Mouse (Mus musculus) midbrain, postnatal 0 days (tissue): ENCODE results near the gene Fgf18. TPM values are rescaled to one million over a fixed set of nuclear protein-coding genes. Genes with fewer than 3 reads are reported as not detected.

ENCODE experiments used
- ATAC-seq: fragments of 200-750 bp; cut with Nextera tagmentation; 2 replicates; pipeline ENCODE4 v1.8.0; 2017; ENCODE audit warnings: moderate number of reproducible peaks, mild to moderate bottlenecking, moderate TSS enrichment, moderate library complexity; ENCODE audit not compliant: low FRiP score
- DNase-seq: peaks from one replicate; pipeline ENCODE4 v3.0.0-alpha.2; 2015; ENCODE audit warnings: low spot score
- H3K27ac ChIP-seq: fragments of 300-500 bp; sonication (generic); 2 replicates; pipeline ENCODE4 v1.5.1; 2014; ENCODE audit warnings: low read depth, mild to moderate bottlenecking, low read length, mixed read lengths
- H3K27me3 ChIP-seq: fragments of 300-500 bp; sonication (generic); 2 replicates; pipeline ENCODE4 v1.6.1; 2014; ENCODE audit warnings: low read length, control low read depth, mixed read lengths; ENCODE audit not compliant: insufficient read depth
- H3K36me3 ChIP-seq: fragments of 300-500 bp; sonication (generic); 2 replicates; pipeline ENCODE4 v1.6.1; 2014; ENCODE audit warnings: low read length, control low read depth, mixed read lengths; ENCODE audit not compliant: insufficient read depth
- H3K4me1 ChIP-seq: fragments of 300-500 bp; sonication (generic); 2 replicates; pipeline ENCODE4 v1.6.1; 2014; ENCODE audit warnings: mild to moderate bottlenecking, control low read depth, antibody characterized with exemption, low read length, mixed read lengths; ENCODE audit not compliant: insufficient read depth
- H3K4me2 ChIP-seq: fragments of 300-500 bp; sonication (generic); 2 replicates; pipeline ENCODE4 v1.6.1; 2014; ENCODE audit warnings: low read depth, mild to moderate bottlenecking, low read length, mixed read lengths; ENCODE audit not compliant: poor library complexity, severe bottlenecking
- H3K4me3 ChIP-seq: fragments of 300-500 bp; sonication (generic); 2 replicates; pipeline ENCODE4 v1.5.1; 2014; ENCODE audit warnings: low read depth, mild to moderate bottlenecking, low read length, moderate library complexity
- H3K9ac ChIP-seq: fragments of 300-500 bp; sonication (generic); replicated peaks from 2 replicates; pipeline ENCODE4 v1.6.1; 2014; ENCODE audit warnings: mild to moderate bottlenecking, low read length, moderate library complexity, mixed read lengths; ENCODE audit not compliant: poor library complexity, severe bottlenecking
- H3K9me3 ChIP-seq: fragments of 300-500 bp; sonication (generic); 2 replicates; pipeline ENCODE4 v1.6.1; 2016; ENCODE audit warnings: low read length, control low read depth
- CTCF ChIP-seq: IDR thresholded peaks from 2 replicates; pipeline ENCODE4 v1.5.1; 2016; ENCODE audit warnings: antibody characterized with exemption, mild to moderate bottlenecking
- WGBS: fragments of 180-500 bp; shearing (Covaris S2); extraction: QIAGEN DNeasy Blood & Tissue Kit; methylation state at CpG from one replicate; pipeline ENCODE4 v1.1.7; 2014; 5-methylcytosine and 5-hydroxymethylcytosine counted together
- polyA plus RNA-seq: library from polyadenylated mRNA; unstranded; fragments of >200 nt; fragmentation: Nextera tagmentation; extraction: Ambion mirVana; gene quantifications from 2 replicates; pipeline ENCODE4 v1.2.1, GENCODE M21; 2015
- total RNA-seq: library from RNA; depleted of rRNA; stranded (reverse); fragments of >200 nt; gene quantifications from 2 replicates; pipeline ENCODE4 v1.2.3, GENCODE M21; 2014; rRNA removed

The Fgf18 gene
- total and polyA plus RNA-seq, 2 experiments from 2014 or later: 6.5 to 6.7 TPM

DNA sequence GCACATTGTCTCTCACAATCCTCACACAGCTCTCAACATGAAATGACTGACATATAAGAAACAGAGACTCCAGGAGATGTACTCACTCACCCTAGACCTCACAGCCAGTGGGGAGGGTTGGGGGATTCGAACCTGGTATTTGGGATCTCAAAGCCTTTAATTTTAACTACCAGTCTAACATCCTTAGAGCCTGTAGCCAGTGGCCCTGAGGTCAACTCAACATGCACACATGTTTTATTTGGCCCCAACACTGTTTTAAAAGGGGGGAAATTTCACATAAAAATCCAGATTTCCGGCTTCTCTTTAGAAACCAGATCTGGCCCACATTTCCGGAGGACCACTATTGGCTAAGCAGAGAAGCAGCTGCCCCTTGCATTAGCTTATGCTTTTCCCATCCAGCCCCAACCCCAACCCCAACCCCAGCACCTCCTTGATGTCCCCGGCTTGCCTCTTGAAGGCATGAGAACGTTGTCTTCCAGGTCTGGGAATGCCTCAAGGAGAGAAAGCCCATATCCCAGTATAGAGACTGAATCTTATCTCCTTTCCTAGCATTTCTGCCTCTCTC is 75.8 kb downstream of the Fgf18 start:
- H3K9ac ChIP-seq: no peak overlapping the region
- no peaks in the 10 kb centered on the region for H3K27me3 ChIP-seq
- DNase-seq (no peak), ATAC-seq (no peak)
- no peak overlapping the region for H3K4me2 ChIP-seq
- WGBS: 91% methylated on average over 5 of the region's 5 CpGs
- no peak overlapping the region for H3K27ac ChIP-seq
- no peaks in the 10 kb centered on the region for H3K9me3 ChIP-seq
- H3K36me3 ChIP-seq: no peaks in the 10 kb centered on the region
- H3K4me3 ChIP-seq: no peak overlapping the region
- no peaks in the 10 kb centered on the region for H3K4me1 ChIP-seq
- no peak for TF ChIP-seq CTCF

DNA sequence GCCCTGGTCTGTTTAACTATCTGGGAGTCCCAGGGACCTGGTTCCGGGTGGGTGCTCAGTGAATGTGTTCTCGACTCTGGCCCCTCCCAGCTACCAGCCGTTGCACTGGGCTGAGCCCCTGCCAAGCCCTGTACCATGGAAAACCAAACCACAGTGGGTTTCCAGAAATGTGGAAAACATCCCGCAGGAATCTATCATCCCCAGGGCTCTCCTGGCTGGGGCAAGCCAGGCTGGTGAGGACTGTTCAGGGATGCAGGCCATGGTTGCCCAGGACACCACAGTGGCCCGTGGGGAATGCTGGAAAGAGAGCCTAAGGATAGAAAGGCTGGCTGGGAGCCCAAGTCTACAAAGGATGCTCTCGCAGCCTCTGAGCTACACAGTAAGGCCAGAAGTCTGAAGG is 76.7 kb downstream of the Fgf18 start:
- no peaks in the 10 kb centered on the region for H3K4me1 ChIP-seq
- DNase-seq (peak; percentile 92), ATAC-seq (peak; percentile 76)
- no peak overlapping the region for H3K9ac ChIP-seq
- H3K4me3 ChIP-seq: no peak overlapping the region
- no peak for TF ChIP-seq CTCF
- no peak overlapping the region for H3K27ac ChIP-seq
- no peaks in the 10 kb centered on the region for H3K36me3 ChIP-seq
- no peak overlapping the region for H3K4me2 ChIP-seq
- H3K27me3 ChIP-seq: no peaks in the 10 kb centered on the region
- 25% methylated on average over 6 of the region's 6 CpGs for WGBS
- no peaks in the 10 kb centered on the region for H3K9me3 ChIP-seq

Other genes starting within 250 kb of the Fgf18 start
- gene Npm1, start 15.8 kb upstream of the Fgf18 start, total RNA-seq: 303 and 313 TPM in 2 replicates
- 321 and 334 TPM in 2 replicates for gene Npm1, start 15.8 kb upstream of the Fgf18 start, polyA plus RNA-seq
- 2.5 and 7.2 TPM in 2 replicates for gene Tlx3, start 56.2 kb upstream of the Fgf18 start, total RNA-seq
- 0.22 TPM in 1 of 2 replicates, not detected in the other for gene Tlx3, start 56.2 kb upstream of the Fgf18 start, polyA plus RNA-seq
- 0.88 TPM in 1 of 2 replicates, not detected in the other for gene Gm12117, start 129.3 kb upstream of the Fgf18 start, total RNA-seq
- gene Gm12117, start 129.3 kb upstream of the Fgf18 start, polyA plus RNA-seq: not detected in 2 replicates